Mouse (Mus musculus) induced T-regulatory cell, adult 2 months (primary cell): Measurements from ENCODE around the gene Cldn22.

Experiments used
- DNase-seq: peaks from one replicate; pipeline ENCODE4 v3.0.0-alpha.2; 2012; ENCODE audit warnings: low read depth

The Cldn22 gene

DNA sequence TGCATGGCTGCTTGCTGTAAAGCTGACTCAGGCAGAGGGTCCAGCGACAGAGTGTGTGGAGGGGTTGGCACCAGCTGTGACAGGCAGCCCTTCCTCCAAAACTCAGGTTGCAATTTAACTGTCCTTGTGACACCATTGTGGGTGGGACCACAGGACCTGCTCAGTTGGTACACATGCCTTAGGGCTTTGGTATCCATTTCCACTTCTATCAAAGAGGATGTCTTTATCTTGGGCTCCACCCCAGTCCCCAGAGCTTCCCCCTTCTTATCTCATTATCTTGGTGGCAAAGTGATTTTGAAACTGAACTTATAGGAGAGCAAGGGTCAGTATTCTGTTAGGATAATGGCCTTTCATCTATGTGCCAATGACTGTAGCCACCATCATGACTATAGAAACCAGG, 9.7 kb downstream of the Cldn22 start:
- no peak for DNase-seq

DNA sequence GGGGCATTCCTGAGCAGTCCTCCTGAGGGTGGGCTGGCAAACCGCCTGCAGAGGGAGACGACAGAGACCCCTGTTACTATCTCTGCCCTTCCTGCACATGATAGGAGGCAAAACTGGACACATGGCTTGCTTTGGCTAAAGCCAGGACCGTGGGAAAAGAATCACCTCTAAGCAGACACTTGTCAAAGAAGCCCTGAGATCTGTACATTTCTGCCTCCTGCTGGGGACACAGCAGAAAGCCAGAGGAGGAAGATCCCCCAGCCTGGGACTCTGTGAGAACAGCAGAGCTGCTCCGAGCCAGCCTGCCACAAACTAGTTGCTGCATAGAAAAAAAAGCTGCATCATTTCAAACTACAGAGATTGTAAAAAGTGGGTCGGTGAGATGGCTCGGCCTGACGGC, 18.8 kb downstream of the Cldn22 start:
- no peak for DNase-seq

DNA sequence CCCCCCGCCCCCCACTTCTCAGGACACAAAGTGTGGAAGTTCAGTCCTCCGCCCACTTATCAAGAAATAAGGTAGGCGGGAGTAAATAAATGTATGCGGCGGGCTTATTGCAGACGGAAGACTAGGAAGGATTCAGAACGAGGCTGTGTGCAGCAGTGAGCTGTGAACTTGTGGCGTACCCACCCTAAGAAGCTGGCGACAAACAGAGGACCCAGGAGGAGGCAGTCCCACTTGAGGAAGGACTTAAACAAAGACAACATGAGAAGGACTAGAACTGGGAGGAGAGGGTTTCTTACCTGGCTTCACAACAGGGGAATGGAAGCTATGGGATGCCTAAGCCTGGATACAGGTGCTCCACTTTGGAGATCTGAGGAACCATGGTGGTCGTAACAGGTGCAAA, 19.4 kb downstream of the Cldn22 start:
- DNase-seq, result no peak

DNA sequence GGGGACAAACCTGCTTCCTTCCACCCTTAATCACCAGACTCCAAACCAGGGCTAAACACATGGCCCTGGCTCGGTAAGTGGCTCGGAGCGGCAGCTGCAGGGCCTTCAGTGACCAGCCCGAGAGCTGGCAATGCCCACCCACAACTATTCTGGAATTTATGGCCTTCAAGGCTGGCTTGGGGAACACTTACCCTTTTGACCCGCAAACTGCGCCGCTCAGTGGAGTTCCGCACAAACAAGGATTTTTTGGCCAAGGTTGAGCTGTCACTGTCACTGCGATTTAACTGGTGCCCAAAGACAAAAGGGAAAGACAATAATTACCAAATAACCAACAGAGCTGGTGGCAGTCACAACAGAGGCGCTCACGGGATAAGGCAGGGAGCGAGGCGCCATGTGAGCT, 21.7 kb downstream of the Cldn22 start:
- no peak for DNase-seq

DNA sequence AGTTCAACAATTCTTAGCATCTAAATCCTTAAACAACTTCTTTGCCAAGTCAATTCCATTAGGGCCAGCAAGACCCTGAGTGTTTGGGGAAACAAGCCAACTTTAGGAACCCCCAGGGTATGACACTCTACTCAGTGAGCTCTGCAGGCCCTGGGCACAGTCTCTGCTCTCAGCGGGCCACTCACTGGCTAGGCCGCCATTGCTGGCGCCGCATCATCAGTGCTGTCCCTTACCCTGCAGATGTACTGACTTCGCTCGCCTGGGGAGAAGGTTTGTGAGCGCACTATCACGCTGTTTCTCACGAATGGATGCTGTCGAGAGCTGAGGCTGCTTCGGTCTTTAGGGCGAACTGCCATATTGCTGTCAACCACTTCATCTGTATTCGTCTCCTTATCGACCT, 22.9 kb downstream of the Cldn22 start:
- no peak for DNase-seq

DNA sequence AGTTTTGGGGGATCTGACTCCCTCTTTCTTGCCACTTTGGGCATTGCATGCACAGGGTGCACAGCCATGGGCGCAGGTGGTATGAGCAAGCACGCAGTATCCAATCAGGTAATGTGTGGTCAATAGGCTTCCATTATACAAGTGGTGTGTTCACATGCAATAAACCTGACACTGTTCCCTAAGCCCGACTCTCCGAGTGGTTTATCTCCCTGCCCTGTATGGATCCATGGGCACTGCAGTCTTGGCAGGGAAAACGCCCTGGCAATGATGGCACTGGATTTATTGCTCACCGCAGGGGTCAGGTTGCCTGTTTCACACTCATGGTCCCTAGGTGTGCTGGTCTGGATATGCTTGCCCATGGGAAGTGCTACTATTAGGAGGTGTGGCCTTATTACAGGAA, 23.6 kb downstream of the Cldn22 start:
- DNase-seq, result no peak

DNA sequence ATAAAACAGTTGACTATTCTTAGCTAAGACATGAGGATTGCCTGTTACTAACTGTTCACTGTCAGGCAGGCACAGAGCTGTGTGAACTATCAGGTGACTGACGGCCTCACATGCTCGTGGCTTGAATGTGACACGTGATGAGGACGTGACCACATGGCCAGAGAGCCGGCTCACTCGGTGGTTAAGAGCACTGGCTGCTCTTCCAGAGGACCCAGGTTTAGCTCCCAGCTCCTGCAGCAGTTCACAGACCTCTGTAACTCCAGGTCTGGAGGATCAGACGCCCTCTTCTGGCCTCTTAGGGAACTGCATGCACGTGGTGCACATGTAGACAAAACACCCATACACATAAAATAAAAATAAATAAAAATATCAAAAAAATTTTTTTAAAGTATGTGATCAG, 25.6 kb downstream of the Cldn22 start:
- peak; percentile 13 for DNase-seq

DNA sequence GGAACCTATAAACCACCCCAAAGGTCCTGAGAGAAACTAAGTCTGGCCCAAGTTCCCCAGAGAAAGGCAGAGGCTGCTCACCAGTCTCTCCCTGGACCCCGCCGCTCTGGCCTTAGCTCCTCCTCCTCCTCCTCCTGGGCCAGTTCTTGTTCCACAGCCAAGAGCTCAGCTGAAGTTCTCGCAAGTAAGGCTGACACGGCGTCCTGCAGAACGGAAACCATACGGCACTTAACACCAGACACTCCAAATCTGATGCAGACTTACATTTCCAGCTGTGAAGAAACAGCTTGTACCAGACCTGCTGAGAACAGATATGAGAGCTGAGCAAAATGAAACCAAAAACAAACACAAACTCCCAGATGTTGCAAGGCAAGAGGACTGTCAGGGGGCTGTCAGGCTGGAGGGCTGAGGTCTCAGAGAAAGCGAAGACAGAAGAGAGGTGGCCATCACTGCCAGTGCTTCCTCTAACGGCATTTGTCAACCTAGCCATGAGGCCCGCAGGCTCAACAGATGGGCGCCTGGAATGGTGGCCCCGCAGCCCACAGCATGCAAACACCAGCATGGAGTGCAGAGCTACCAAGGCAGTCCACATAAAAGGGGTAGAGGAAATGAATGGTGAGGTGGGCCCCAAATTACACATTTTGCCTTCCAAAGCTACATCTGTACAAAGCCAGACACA, 27.7 kb downstream of the Cldn22 start:
- peak; percentile 12 for DNase-seq

DNA sequence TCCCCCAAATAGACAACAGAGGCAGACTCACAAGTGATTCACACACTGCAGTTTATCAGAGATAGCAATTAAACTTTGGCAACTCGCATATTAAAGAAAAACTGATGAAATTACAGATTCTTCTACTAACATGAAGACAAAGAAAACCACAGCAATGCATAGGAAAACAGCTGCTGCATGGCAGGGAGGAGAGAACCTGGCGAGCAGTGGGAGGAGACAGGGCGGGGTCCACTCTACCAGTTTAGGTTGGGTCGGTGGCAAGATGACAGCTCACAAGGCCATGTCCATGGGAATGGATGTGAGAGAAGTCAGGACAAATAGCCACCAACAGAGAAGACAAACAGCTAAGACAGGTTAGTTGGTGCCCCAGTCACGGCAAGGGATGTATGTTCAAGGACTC, 28.5 kb downstream of the Cldn22 start:
- no peak for DNase-seq

DNA sequence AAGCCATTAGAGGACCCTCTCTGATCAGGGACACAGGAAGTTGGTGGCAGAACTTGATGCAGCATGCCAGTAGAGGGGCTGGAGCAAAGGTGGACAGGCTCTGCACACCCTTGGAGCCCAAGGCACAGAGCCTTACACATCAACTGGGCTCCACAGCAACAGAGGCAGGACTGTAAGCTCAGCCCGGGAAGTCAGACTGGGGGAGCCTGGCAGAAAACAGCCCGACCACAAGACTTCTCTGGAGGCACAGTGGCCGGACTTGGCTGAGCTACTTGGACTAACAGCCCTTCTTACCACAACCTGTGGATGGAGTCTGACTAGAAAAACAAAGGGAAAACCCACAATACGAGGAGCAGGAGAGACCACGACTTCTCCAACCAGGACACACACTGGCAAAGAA, 29.1 kb downstream of the Cldn22 start:
- no peak for DNase-seq

DNA sequence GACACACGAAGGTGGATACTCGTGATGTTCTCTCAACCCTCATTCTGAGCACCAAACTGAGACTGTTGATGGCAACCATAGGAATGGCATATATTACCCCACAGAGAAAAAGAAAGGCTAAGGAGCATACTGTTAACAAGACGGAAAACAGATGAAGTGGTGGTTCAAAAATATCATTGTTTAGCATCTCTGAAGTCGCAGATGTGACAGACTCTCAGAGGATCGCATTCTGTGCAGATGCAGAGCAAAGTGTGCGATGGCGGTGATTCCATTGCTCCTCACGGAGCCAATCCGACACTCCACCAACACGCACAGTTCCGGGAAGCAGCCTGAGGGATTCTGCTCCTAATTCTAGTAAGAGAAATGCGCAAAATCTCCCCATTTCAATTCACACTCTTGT, 35.0 kb downstream of the Cldn22 start:
- DNase-seq, result no peak

DNA sequence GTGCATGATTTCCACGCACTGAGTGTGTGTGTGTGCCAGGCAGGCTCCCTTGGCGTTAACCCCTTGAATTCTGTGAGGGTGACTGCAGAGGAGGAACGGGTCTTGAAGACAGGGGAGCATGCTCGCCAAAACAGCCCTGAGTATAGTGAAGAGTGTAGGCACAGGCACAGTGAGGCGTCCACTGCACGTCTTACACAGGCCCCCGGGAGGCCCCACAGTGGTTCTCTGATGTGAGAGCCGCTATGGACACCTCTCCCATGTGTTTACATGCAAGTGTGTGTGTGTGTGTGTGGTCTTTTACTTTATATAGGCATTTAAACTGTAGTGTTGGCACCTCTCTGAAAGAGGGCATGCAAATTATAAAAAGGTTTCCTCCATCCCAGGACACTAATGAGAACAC, 42.3 kb downstream of the Cldn22 start:
- DNase-seq, result no peak

DNA sequence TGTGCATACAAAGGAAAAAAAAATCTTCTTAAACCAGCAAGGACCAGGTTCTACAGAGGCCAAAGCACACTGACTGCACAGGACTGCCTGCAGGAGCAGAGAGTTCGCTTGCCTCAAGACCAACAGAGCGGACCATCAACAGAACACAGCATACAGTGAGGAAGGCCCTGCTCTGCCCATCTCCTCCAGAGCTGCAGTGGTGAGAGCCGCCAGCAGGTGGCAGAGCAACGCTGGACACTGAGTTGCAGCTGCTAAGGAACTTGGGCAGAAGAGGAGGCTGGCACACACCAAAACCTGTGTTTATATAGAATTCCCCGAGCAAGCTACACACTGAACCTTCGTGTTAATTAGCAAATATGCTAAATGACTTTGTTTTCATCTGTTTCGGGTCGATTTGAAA, 42.8 kb downstream of the Cldn22 start:
- DNase-seq, result peak; percentile 61

DNA sequence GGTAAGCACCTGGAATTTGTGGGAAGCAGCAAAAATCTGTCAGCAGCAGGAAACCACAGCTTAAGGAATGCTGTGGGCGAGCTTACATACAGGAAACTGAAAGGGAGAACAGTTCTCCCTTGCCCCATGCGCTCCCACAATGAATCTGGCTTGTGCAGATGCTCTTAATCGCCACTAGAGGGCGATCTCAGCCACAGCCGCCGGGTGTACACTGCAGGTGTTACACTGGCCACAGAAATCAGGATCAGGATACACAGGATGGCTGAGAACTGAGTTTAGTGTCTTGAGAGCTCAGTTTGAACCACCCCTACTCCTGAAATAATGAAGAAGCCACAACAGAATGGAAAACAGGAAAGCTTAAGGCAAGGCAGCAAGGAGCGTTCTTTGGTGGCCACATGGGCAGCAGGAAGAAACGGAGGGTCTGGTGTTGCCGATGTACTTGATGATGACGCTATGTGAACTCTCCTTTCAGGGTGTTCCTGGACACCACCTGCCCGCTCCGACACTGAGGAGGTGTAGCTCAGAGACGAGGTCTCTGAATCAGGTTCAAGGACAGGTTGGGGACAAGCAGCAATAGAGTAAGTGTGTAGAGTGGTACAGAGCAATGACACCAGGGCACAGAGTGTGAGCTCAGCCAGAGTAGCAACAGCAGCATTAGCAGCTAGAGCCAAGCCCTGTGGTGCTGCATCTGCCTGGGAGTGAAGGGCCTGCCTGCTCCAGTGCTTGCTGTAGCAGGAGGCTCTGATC, 48.3 kb downstream of the Cldn22 start:
- peak; percentile 36 for DNase-seq

DNA sequence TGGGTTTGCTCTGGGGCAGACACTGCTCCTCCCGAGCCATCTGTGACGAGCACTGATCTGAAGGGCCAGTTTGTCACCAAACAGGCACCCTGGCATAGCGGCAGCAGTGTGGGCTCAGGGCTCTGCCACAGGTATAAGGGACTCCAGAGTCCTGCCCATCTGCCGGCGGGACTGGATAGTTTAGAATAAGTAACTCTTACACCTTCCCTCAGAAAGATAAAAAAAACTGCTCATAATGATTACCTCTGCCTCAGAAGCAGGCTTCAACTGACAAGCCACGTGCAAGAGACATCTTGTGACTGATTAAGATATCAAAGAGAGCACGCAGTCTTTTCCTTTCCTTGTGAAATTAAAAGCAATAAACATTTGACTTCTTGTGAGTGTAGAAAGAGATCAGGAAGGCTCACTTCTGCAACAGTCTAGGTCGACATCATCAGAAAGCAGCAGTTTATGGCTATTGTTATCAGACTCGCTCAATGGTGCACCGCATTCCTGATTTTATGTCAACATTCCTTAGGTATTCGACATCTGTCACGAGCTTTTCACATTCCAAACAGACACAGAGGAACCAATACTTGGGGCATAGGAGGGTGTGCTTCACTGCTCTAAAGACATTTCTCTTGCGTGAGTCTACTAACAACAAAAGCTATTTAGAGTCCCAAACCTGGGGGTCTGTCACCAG, 50.4 kb downstream of the Cldn22 start:
- no peak for DNase-seq
